Mouse (Mus musculus) kidney, postnatal 25 days (tissue): Measurements from ENCODE around the gene Tbc1d9b.
A peak's percentile ranks its signal among the peaks of the same experiment; 100 is the strongest.
"Not testable (repeated sequence)": the region's sequence is repeated elsewhere in the genome, so short reads cannot be mapped to it uniquely, and the experiment has no call there.

Experiments used
- DNase-seq, 2 experiments: peaks; one replicate each; pipeline ENCODE4 v3.0.0; 2021; ENCODE audit warnings: mixed read lengths in 2 of 2

The Tbc1d9b gene

GRCm38 (mm10) chr11:50139571-50139970, 8.4 kb downstream of the Tbc1d9b start:
- DNase-seq = peak; percentile 60 to 86

- no peak for DNase-seq
Observed at GRCm38 (mm10) chr11:50145529-50145928, 14.3 kb downstream of the Tbc1d9b start.

- no peak for DNase-seq
Observed at GRCm38 (mm10) chr11:50146121-50146520, 14.9 kb downstream of the Tbc1d9b start.

- DNase-seq = no peak
Observed at GRCm38 (mm10) chr11:50147267-50147957, 16.2 kb downstream of the Tbc1d9b start.

- DNase-seq = no peak
Observed at GRCm38 (mm10) chr11:50147958-50148476, 16.8 kb downstream of the Tbc1d9b start.

- DNase-seq = no peak
Observed at GRCm38 (mm10) chr11:50149200-50149599, 18.0 kb downstream of the Tbc1d9b start.

GRCm38 (mm10) chr11:50149603-50150150, 18.5 kb downstream of the Tbc1d9b start:
- no peak for DNase-seq

GRCm38 (mm10) chr11:50151374-50151773, 20.2 kb downstream of the Tbc1d9b start:
- no peak for DNase-seq

GRCm38 (mm10) chr11:50154166-50154565, 23.0 kb downstream of the Tbc1d9b start:
- no peak for DNase-seq

- DNase-seq = no peak
Observed at GRCm38 (mm10) chr11:50154777-50155520, 23.8 kb downstream of the Tbc1d9b start.

GRCm38 (mm10) chr11:50155785-50156184, 24.6 kb downstream of the Tbc1d9b start:
- DNase-seq = no peak

GRCm38 (mm10) chr11:50156725-50157258, 25.6 kb downstream of the Tbc1d9b start:
- DNase-seq = peak in 1 of 2 experiments; percentile 38

- DNase-seq = peak; percentile 27 to 78
Observed at GRCm38 (mm10) chr11:50158346-50158745, 27.1 kb downstream of the Tbc1d9b start.

GRCm38 (mm10) chr11:50159347-50159746, 28.2 kb downstream of the Tbc1d9b start:
- peak in 1 of 2 experiments; percentile 28 for DNase-seq

- peak; percentile 71 to 81 for DNase-seq
Observed at GRCm38 (mm10) chr11:50161578-50162304, 30.5 kb downstream of the Tbc1d9b start.

GRCm38 (mm10) chr11:50162338-50163050, 31.3 kb downstream of the Tbc1d9b start:
- peak in 1 of 2 experiments; percentile 68 for DNase-seq

- no peak for DNase-seq
Observed at GRCm38 (mm10) chr11:50168352-50168751, 37.2 kb downstream of the Tbc1d9b start.

GRCm38 (mm10) chr11:50174111-50174729, 43.0 kb downstream of the Tbc1d9b start, which contains the start of gene Mrnip:
Mrnip (plus strand) TSS chr11:50174444.
- DNase-seq = not testable (repeated sequence)

- DNase-seq = peak; percentile 99
Observed at GRCm38 (mm10) chr11:50174730-50175187, 43.6 kb downstream of the Tbc1d9b start.

- peak; percentile 82 to 89 for DNase-seq
Observed at GRCm38 (mm10) chr11:50176351-50176750, 45.2 kb downstream of the Tbc1d9b start.

GRCm38 (mm10) chr11:50177111-50177510, 45.9 kb downstream of the Tbc1d9b start:
- DNase-seq = no peak
